Mouse (Mus musculus): ENCODE measurements around the gene Ndel1. TPM values are rescaled to one million over a fixed set of nuclear protein-coding genes. Genes with fewer than 3 reads are reported as not detected.

Ndel1 gene
- polyA plus RNA-seq, 2 experiments: 21.1 to 28.1 TPM

DNA sequence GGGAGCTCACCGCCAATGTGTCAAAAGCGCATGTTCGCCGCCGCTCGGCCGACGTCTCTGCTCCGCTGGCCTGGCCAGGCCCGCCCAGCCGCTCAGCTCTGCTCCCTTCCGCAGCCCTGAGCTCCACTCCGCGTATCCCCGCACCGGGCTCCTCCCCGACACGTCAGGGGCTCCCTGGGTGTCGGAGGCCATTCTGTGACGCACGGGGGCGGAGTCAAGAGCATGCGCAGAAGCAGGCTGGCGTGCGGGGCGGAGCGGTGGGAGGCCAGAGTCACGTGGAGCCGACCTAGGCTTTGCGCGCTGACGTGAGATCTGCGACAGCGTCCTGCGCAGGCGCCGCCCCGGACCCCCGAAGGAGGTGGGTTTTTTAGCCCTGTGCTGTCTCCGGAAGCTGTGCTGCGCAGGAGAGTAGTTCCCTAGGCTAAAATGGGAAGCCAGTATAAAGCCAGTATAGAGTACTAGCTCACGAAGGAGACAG lies 18.7 kb downstream of the Ndel1 start:
- peaks cover 2% of the 10 kb centered on the region; the same call in 1 of the 2 replicates for H3K36me3 ChIP-seq (replicated peaks; ENCODE audit: control insufficient read depth, insufficient read depth, low read depth)
- peak overlapping the region; percentile 97 for H3K9ac ChIP-seq (replicated peaks)
- ATAC-seq (ENCODE audit: insufficient read depth): peak; percentile 98
- peak overlapping the region; percentile 96 for H3K27ac ChIP-seq
- H3K4me3 ChIP-seq (ENCODE audit: insufficient read depth in 1 of 2, low read depth in 2 of 2, low read length in 2 of 2): peak overlapping the region; percentile 72 to 90
- H3K9me3 ChIP-seq (ENCODE audit: control insufficient read depth, low read length): no peaks in the 10 kb centered on the region
- H3K4me2 ChIP-seq (ENCODE audit: low read depth): peak overlapping the region; percentile 84
- H3K4me1 ChIP-seq (replicated peaks; ENCODE audit: control insufficient read depth in 2 of 2, insufficient read depth in 2 of 2, low read length in 1 of 2): peaks cover 25 to 35% of the 10 kb centered on the region in 2 experiments
- H3K27me3 ChIP-seq (ENCODE audit: control insufficient read depth, insufficient read depth, low read length): no peaks in the 10 kb centered on the region
- TF ChIP-seq EP300 (IDR thresholded peaks at IDR 0.05; ENCODE audit: low read depth): no peak
- TF ChIP-seq CTCF (IDR thresholded peaks at IDR 0.05; ENCODE audit: low read depth): peak; percentile 31
- peak; percentile 97 to 99 (median 98) for DNase-seq (ENCODE audit: low read depth in 3 of 3, low spot score in 3 of 3)
- under 1% methylated on average over 42 of the region's 42 CpGs for WGBS (ENCODE audit: insufficient replicate concordance)

DNA sequence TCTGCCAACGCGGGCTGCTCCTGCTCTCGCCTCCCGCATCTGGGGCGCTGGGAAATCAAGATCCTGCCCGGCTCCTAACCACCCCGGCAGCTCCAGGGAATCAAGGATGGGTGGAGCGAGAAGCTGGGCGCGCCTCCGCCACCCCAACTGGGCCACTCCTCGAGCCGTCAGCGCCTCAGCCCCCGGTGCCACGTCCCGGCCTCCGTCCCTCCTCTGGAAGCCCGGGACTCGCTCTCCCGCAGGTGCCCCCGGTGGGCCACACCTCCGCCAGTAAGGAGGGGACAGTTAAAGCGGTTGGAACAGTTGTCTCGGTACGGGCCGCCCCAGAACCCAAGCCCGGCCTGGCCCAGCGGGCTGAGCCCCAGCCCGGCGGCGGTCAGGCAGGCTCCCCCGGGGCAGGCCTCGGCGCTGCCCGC lies 19.2 kb downstream of the Ndel1 start:
- ATAC-seq (ENCODE audit: insufficient read depth): peak; percentile 83
- peak; percentile 62 to 75 (median 68) for DNase-seq (ENCODE audit: low read depth in 3 of 3, low spot score in 3 of 3)
- H3K27ac ChIP-seq: peak overlapping the region; percentile 96

DNA sequence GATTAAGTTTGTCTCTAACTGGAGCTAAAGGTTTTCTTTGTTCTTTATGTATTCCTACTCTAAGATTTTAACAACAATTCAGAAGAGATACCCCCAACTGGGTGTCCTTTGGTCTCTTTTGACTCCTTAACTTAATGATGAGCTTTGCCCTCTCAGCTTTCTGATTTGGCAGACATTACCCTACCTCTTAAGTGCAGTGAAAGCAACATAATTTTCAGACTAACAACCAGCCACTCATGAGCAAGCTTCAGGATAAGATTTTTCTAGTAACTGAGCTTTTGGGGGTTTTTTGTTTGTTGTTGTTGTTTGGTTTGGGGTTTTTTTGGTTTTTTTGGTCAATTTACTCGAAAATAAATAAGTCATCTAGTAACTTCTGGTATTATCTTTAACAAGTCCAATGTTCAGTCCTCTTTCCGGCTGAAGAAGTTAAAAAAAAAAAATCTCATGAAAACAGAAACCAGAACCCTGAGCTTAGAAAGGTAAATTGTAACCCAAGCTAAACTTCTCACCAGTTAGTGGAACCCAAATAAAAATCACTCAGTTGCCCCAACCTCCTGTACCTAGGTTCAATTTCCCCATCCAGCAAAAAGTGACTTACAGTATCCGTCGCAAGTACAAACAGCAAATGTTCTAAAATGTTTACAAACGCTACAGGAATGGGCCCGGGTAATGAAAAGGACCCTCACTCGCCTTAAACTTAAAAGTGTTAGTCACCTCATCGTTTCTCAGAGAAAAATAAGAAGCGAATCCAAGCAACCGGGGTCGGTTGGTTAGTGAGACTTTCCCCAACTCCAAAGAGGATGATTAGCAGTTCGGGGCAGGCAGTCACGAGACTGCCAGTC lies 19.8 kb downstream of the Ndel1 start:
- WGBS (ENCODE audit: insufficient replicate concordance): 2% methylated on average over 13 of the region's 13 CpGs
- H3K36me3 ChIP-seq (replicated peaks; ENCODE audit: control insufficient read depth, insufficient read depth, low read depth): peaks cover 2% of the 10 kb centered on the region; the same call in 1 of the 2 replicates
- TF ChIP-seq EP300 (IDR thresholded peaks at IDR 0.05; ENCODE audit: low read depth) (no peak), CTCF (IDR thresholded peaks at IDR 0.05; ENCODE audit: low read depth) (no peak)
- H3K9ac ChIP-seq (replicated peaks): peak overlapping the region; percentile 97
- H3K4me2 ChIP-seq (ENCODE audit: low read depth): peak overlapping the region; percentile 84
- H3K27me3 ChIP-seq (ENCODE audit: control insufficient read depth, insufficient read depth, low read length): no peaks in the 10 kb centered on the region
- H3K4me1 ChIP-seq (replicated peaks; ENCODE audit: control insufficient read depth in 2 of 2, insufficient read depth in 2 of 2, low read length in 1 of 2): peaks cover 25 to 35% of the 10 kb centered on the region in 2 experiments
- peak overlapping the region; percentile 96 for H3K27ac ChIP-seq
- ATAC-seq (ENCODE audit: insufficient read depth) (no peak), DNase-seq (ENCODE audit: low read depth in 3 of 3, low spot score in 3 of 3) (no peak)
- H3K9me3 ChIP-seq (ENCODE audit: control insufficient read depth, low read length): no peaks in the 10 kb centered on the region
- peak overlapping the region; percentile 72 to 90 for H3K4me3 ChIP-seq (ENCODE audit: insufficient read depth in 1 of 2, low read depth in 2 of 2, low read length in 2 of 2)

More for the DNA sequence above, 19.2 kb downstream of the Ndel1 start:
- peak overlapping the region; percentile 72 to 90 for H3K4me3 ChIP-seq (ENCODE audit: insufficient read depth in 1 of 2, low read depth in 2 of 2, low read length in 2 of 2)
- H3K9ac ChIP-seq (replicated peaks): peak overlapping the region; percentile 97
- 0% methylated on average over 36 of the region's 36 CpGs for WGBS (ENCODE audit: insufficient replicate concordance)
- H3K4me1 ChIP-seq (replicated peaks; ENCODE audit: control insufficient read depth in 2 of 2, insufficient read depth in 2 of 2, low read length in 1 of 2): peaks cover 25 to 35% of the 10 kb centered on the region in 2 experiments
- H3K9me3 ChIP-seq (ENCODE audit: control insufficient read depth, low read length): no peaks in the 10 kb centered on the region
- TF ChIP-seq EP300 (IDR thresholded peaks at IDR 0.05; ENCODE audit: low read depth): no peak
- no peak for TF ChIP-seq CTCF (IDR thresholded peaks at IDR 0.05; ENCODE audit: low read depth)
- H3K36me3 ChIP-seq (replicated peaks; ENCODE audit: control insufficient read depth, insufficient read depth, low read depth): peaks cover 2% of the 10 kb centered on the region; the same call in 1 of the 2 replicates
- peak overlapping the region; percentile 84 for H3K4me2 ChIP-seq (ENCODE audit: low read depth)
- no peaks in the 10 kb centered on the region for H3K27me3 ChIP-seq (ENCODE audit: control insufficient read depth, insufficient read depth, low read length)

DNA sequence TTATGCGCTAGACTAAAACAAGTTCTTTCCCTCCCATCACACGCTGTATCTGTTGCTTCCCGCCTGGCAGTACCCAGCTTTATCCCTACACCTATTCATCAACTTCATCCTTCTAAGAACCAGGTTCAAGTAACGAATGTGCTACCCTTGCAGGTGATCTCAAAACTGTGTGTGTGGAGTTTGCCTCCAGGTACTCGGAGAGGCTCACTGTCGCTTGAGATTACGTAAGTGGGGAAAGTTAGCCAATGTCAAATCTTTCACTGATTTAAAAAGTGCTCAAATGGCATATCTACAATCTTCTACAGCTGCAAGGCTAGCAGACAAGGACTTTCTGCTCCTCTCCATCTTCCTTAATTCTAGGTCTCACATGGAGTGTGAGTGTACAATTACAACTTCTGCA lies 20.8 kb downstream of the Ndel1 start:
- Histone ChIP-seq H3K27ac (no peak overlapping the region), H3K4me3 (ENCODE audit: insufficient read depth in 1 of 2, low read depth in 2 of 2, low read length in 2 of 2) (peak overlapping the region; percentile 7 to 90; a peak in 1 of 4 replicates), H3K4me2 (ENCODE audit: low read depth) (peak overlapping the region; percentile 84), H3K4me1 (replicated peaks; ENCODE audit: control insufficient read depth in 2 of 2, insufficient read depth in 2 of 2, low read length in 1 of 2) (peaks cover 21 to 26% of the 10 kb centered on the region in 2 experiments), H3K9me3 (ENCODE audit: control insufficient read depth, low read length) (no peaks in the 10 kb centered on the region), H3K36me3 (replicated peaks; ENCODE audit: control insufficient read depth, insufficient read depth, low read depth) (peaks cover 2% of the 10 kb centered on the region; the same call in 1 of the 2 replicates), H3K9ac (replicated peaks) (peak overlapping the region; percentile 13), H3K27me3 (ENCODE audit: control insufficient read depth, insufficient read depth, low read length) (no peaks in the 10 kb centered on the region)
- DNase-seq (ENCODE audit: low read depth in 3 of 3, low spot score in 3 of 3) (no peak), ATAC-seq (ENCODE audit: insufficient read depth) (no peak)
- no peak for TF ChIP-seq CTCF (IDR thresholded peaks at IDR 0.05; ENCODE audit: low read depth)
- TF ChIP-seq EP300 (IDR thresholded peaks at IDR 0.05; ENCODE audit: low read depth): no peak
- 77% methylated on average over 7 of the region's 7 CpGs for WGBS (ENCODE audit: insufficient replicate concordance)

DNA sequence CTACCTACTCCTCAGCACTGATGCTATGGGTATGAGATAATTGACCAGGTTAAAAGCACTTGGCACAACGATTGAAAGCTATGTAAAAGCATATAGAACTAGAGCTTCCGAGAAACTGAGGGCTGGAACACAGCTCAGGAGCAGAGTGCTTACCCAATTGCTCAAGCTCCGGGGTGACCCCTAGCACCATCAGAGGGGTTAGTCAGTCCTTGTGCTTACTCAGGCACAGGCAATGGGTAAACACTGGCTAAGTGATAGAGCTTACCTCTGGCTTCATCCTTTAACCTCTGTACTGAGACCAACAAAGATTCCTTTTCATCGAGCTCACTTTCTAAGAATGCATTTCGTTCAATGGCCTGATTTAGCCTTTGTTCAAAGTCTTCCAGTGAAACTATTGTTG lies 32.1 kb downstream of the Ndel1 start:
- no peak overlapping the region for H3K4me2 ChIP-seq (ENCODE audit: low read depth)
- no peaks in the 10 kb centered on the region for H3K4me1 ChIP-seq (replicated peaks; ENCODE audit: control insufficient read depth in 2 of 2, insufficient read depth in 2 of 2, low read length in 1 of 2)
- no peaks in the 10 kb centered on the region for H3K9me3 ChIP-seq (ENCODE audit: control insufficient read depth, low read length)
- H3K27ac ChIP-seq: no peak overlapping the region
- TF ChIP-seq CTCF (IDR thresholded peaks at IDR 0.05; ENCODE audit: low read depth): no peak
- TF ChIP-seq EP300 (IDR thresholded peaks at IDR 0.05; ENCODE audit: low read depth): no peak
- H3K4me3 ChIP-seq (ENCODE audit: insufficient read depth in 1 of 2, low read depth in 2 of 2, low read length in 2 of 2): no peak overlapping the region
- peaks cover 53% of the 10 kb centered on the region for H3K36me3 ChIP-seq (replicated peaks; ENCODE audit: control insufficient read depth, insufficient read depth, low read depth)
- no peak for DNase-seq (ENCODE audit: low read depth in 3 of 3, low spot score in 3 of 3)
- ATAC-seq (ENCODE audit: insufficient read depth): no peak
- no peaks in the 10 kb centered on the region for H3K27me3 ChIP-seq (ENCODE audit: control insufficient read depth, insufficient read depth, low read length)
- WGBS (ENCODE audit: insufficient replicate concordance): 81% methylated on average over 5 of the region's 5 CpGs
- H3K9ac ChIP-seq (replicated peaks): no peak overlapping the region
